In the genomic region with DNA sequence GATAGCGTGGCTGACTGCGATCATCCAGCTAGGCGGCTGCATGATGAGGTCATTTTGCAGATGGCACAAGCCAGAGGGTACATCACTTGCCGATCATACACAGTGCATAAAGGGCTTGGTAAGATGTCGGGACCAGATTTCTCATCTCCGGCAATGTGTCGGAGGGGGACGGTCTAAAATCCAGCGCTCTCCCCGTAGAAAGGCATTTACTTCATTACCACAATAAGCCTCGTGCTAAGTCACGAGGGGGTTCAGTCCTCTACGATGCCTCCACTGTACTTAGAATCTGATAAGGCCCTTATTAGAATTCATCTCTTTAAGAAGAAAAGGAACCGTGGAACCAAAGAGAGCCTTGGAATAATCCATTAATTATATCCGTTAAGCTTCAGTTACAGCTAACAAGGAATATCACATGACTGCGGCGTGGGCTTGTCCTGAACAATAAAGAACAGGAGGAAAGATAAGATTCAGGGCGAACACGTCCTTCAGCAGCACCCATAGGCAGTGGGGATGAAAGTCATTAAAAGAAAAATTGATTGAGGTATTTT, we compare ENCODE assay signal across 17 mouse cellular contexts. TPM values are rescaled to one million over a fixed set of nuclear protein-coding genes. Genes with fewer than 3 reads are reported as not detected.
DNase-seq lines count a peak whose midpoint lies in the region; ATAC-seq and TF ChIP-seq lines count a peak whose summit lies in the region.
"Had no signal": no experiment of that assay in that cellular context is flagged by ENCODE, and none has a peak within 500 bp of the region (broad histone marks: within the 10 kb centered on the region; RNA-seq: fewer than 3 reads in every experiment).

No protein-coding gene starts in this region.

- H3K27me3 ChIP-seq in kidney, postnatal 0 days (ENCODE audit: insufficient read depth, low read length) = no peaks in the 10 kb centered on the region
- no peaks in the 10 kb centered on the region for H3K27me3 ChIP-seq in forebrain, postnatal 0 days (ENCODE audit: insufficient read depth, low read length)
- H3K27me3 ChIP-seq in midbrain, embryonic 10.5 days (ENCODE audit: low read depth, poor library complexity, severe bottlenecking) = no peaks in the 10 kb centered on the region
- H3K27me3 ChIP-seq: lung, embryonic 15.5 days; stomach, embryonic 15.5 days had no signal

- H3K36me3 ChIP-seq in kidney, postnatal 0 days (ENCODE audit: insufficient read depth, low read length) = no peaks in the 10 kb centered on the region
- no peaks in the 10 kb centered on the region for H3K36me3 ChIP-seq in forebrain, postnatal 0 days (ENCODE audit: insufficient read depth)
- no peaks in the 10 kb centered on the region for H3K36me3 ChIP-seq in midbrain, embryonic 10.5 days
- H3K36me3 ChIP-seq: lung, embryonic 15.5 days; stomach, embryonic 15.5 days had no signal

- no peaks in the 10 kb centered on the region for H3K9me3 ChIP-seq in kidney, postnatal 0 days (replicated peaks; ENCODE audit: low read length)
- no peaks in the 10 kb centered on the region for H3K9me3 ChIP-seq in forebrain, postnatal 0 days (ENCODE audit: low read length)
- no peaks in the 10 kb centered on the region for H3K9me3 ChIP-seq in midbrain, embryonic 10.5 days (replicated peaks)
- H3K9me3 ChIP-seq: lung, embryonic 15.5 days; stomach, embryonic 15.5 days had no signal

- no peak overlapping the region for H3K27ac ChIP-seq in kidney, postnatal 0 days
- peak overlapping the region; percentile 29; the same call in 1 of the 2 replicates for H3K27ac ChIP-seq in forebrain, postnatal 0 days (ENCODE audit: low read depth, low read length)
- 0 out of 2 replicates have a peak overlapping the region, but pooled peaks have one; percentile 28 for H3K27ac ChIP-seq in midbrain, embryonic 10.5 days (replicated peaks)
- H3K27ac ChIP-seq: lung, embryonic 15.5 days; stomach, embryonic 15.5 days had no signal

- TF ChIP-seq CTCF in kidney, postnatal 0 days (IDR thresholded peaks at IDR 0.05; ENCODE audit: low read depth) = no peak
- TF ChIP-seq CTCF in forebrain, postnatal 0 days (IDR thresholded peaks at IDR 0.05; ENCODE audit: low read depth) = no peak

- H3K4me1 ChIP-seq in kidney, postnatal 0 days (replicated peaks; ENCODE audit: insufficient read depth, low read length) = no peaks in the 10 kb centered on the region
- H3K4me1 ChIP-seq in forebrain, postnatal 0 days (ENCODE audit: insufficient read depth) = no peaks in the 10 kb centered on the region
- no peaks in the 10 kb centered on the region for H3K4me1 ChIP-seq in midbrain, embryonic 10.5 days
- H3K4me1 ChIP-seq: lung, embryonic 15.5 days; stomach, embryonic 15.5 days had no signal

- no peak for ATAC-seq in kidney, postnatal 0 days (replicated peaks; ENCODE audit: low FRiP score, low read depth)
- peak; percentile 59 for ATAC-seq in forebrain, postnatal 0 days

- H3K9ac ChIP-seq in kidney, postnatal 0 days (ENCODE audit: low read depth, low read length) = no peak overlapping the region
- no peak overlapping the region for H3K9ac ChIP-seq in forebrain, postnatal 0 days
- H3K9ac ChIP-seq: lung, embryonic 15.5 days; stomach, embryonic 15.5 days had no signal

- no peak overlapping the region for H3K4me3 ChIP-seq in kidney, postnatal 0 days (replicated peaks; ENCODE audit: low read depth, low read length)
- no peak overlapping the region for H3K4me3 ChIP-seq in forebrain, postnatal 0 days (ENCODE audit: low read depth, low read length)
- no peak overlapping the region for H3K4me3 ChIP-seq in midbrain, embryonic 10.5 days
- H3K4me3 ChIP-seq: lung, embryonic 15.5 days; stomach, embryonic 15.5 days had no signal

- WGBS in kidney, postnatal 0 days = 64% methylated on average over 19 of the region's 19 CpGs
- WGBS in forebrain, postnatal 0 days = 26% methylated on average over 19 of the region's 19 CpGs
- 83% methylated on average over 19 of the region's 19 CpGs for WGBS in midbrain, embryonic 10.5 days

- no peak overlapping the region for H3K4me2 ChIP-seq in kidney, postnatal 0 days (ENCODE audit: low read length)
- H3K4me2 ChIP-seq in forebrain, postnatal 0 days (ENCODE audit: low read depth) = no peak overlapping the region
- H3K4me2 ChIP-seq: heart, embryonic 11.5 days; liver, embryonic 11.5 days; lung, embryonic 15.5 days; stomach, embryonic 15.5 days had no signal

- peak; percentile 19 for DNase-seq in kidney, postnatal 0 days (ENCODE audit: low spot score)
- no peak for DNase-seq in kidney, adult 11 months
- peak; percentile 41 for DNase-seq in forebrain, postnatal 0 days
- DNase-seq in midbrain, embryonic 10.5 days (ENCODE audit: low spot score) = no peak
- DNase-seq in retina, postnatal 1 day = peak; percentile 64
- no peak for DNase-seq in cerebellum, adult 11 months
- DNase-seq in layer of hippocampus, adult 8-10 months (ENCODE audit: low spot score in 2 of 2) = no peak
- no peak for DNase-seq in thymus, postnatal 14 days
- DNase-seq: adrenal gland, postnatal 14 days; gastrocnemius, postnatal 36 days; heart, postnatal 36 days; kidney, adult 8-10 months; kidney, postnatal 4 days had no signal

RNA-seq across cellular contexts. Expression of a gene that starts 52.3 kb away (rescaled TPM):
- polyA plus RNA-seq in kidney, postnatal 0 days (2015; fragmentation: Nextera tagmentation; extraction: Ambion mirVana) = 8.1 and 8.5 TPM in 2 replicates
- 56.7 and 59.9 TPM in 2 replicates for total RNA-seq in forebrain, postnatal 0 days (2014; rRNA removed)
- polyA plus RNA-seq in forebrain, postnatal 0 days (2015; fragmentation: Nextera tagmentation; extraction: Ambion mirVana) = 4.5 and 4.8 TPM in 2 replicates
- 3.0 and 4.1 TPM in 2 replicates for polyA plus RNA-seq in midbrain, embryonic 10.5 days (2016; fragmentation: Nextera tagmentation; extraction: Ambion mirVana)
- total RNA-seq in layer of hippocampus, adult 8-10 months (2022) = 10 to 100 TPM; 60.7 to 70.3 (median 65.2) TPM

Comparison
In these comparisons a context has a peak if more than half of its experiments do, and no peak if none do; other contexts are left out.
1. DNase-seq: peak in kidney, postnatal 0 days (single experiment), forebrain, postnatal 0 days (single experiment) and retina, postnatal 1 day (single experiment); none in kidney, adult 11 months (single experiment), midbrain, embryonic 10.5 days (single experiment), cerebellum, adult 11 months (single experiment), layer of hippocampus, adult 8-10 months (0 of 2) and thymus, postnatal 14 days (single experiment).